Mouse (Mus musculus) neural tube, embryonic 15.5 days (tissue): ENCODE measurements around the gene Cnot6. TPM values are rescaled to one million over a fixed set of nuclear protein-coding genes. Genes with fewer than 3 reads are reported as not detected.
A peak's percentile ranks its signal among the peaks of the same experiment; 100 is the strongest.

Experiments
- ATAC-seq: fragments of 200-750 bp; cut with Nextera tagmentation; 2 replicates; pipeline ENCODE4 v1.8.0; 2017; ENCODE audit warnings: mild to moderate bottlenecking, moderate TSS enrichment, moderate library complexity; ENCODE audit not compliant: low FRiP score
- H3K27ac ChIP-seq: fragments of 300-500 bp; sonication (generic); replicated peaks from 2 replicates; pipeline ENCODE4 v1.5.1; 2015; ENCODE audit warnings: mild to moderate bottlenecking, inconsistent platforms
- H3K27me3 ChIP-seq: fragments of 300-500 bp; sonication (generic); replicated peaks from 2 replicates; pipeline ENCODE4 v1.6.1; 2015; ENCODE audit warnings: inconsistent platforms
- H3K36me3 ChIP-seq: fragments of 300-500 bp; sonication (generic); 2 replicates; pipeline ENCODE4 v1.6.1; 2015; ENCODE audit warnings: inconsistent platforms
- H3K4me1 ChIP-seq: fragments of 300-500 bp; sonication (generic); 2 replicates; pipeline ENCODE4 v1.6.1; 2015; ENCODE audit warnings: inconsistent platforms
- H3K4me2 ChIP-seq: fragments of 300-500 bp; sonication (generic); 2 replicates; pipeline ENCODE4 v1.6.1; 2015; ENCODE audit warnings: inconsistent platforms, mild to moderate bottlenecking, moderate library complexity
- H3K4me3 ChIP-seq: fragments of 300-500 bp; sonication (generic); replicated peaks from 2 replicates; pipeline ENCODE4 v1.5.1; 2015; ENCODE audit warnings: mild to moderate bottlenecking, inconsistent platforms
- H3K9ac ChIP-seq: fragments of 300-500 bp; sonication (generic); replicated peaks from 2 replicates; pipeline ENCODE4 v1.6.1; 2015; ENCODE audit warnings: mild to moderate bottlenecking, inconsistent platforms
- H3K9me3 ChIP-seq: fragments of 300-500 bp; sonication (generic); replicated peaks from 2 replicates; pipeline ENCODE4 v1.6.1; 2016; ENCODE audit warnings: inconsistent platforms
- WGBS: fragments of 180-500 bp; shearing (Covaris S2); methylation state at CpG from one replicate; pipeline ENCODE4 v1.1.7; 2015; ENCODE audit warnings: mixed read lengths; 5-methylcytosine and 5-hydroxymethylcytosine counted together
- polyA plus RNA-seq: library from polyadenylated mRNA; unstranded; fragments of >200 nt; fragmentation: Nextera tagmentation; extraction: Ambion mirVana; gene quantifications from 2 replicates; pipeline ENCODE4 v1.2.1, GENCODE M21; 2015

Gene Cnot6
- polyA plus RNA-seq, 1 experiment from 2014 or later: 31.2 TPM

DNA sequence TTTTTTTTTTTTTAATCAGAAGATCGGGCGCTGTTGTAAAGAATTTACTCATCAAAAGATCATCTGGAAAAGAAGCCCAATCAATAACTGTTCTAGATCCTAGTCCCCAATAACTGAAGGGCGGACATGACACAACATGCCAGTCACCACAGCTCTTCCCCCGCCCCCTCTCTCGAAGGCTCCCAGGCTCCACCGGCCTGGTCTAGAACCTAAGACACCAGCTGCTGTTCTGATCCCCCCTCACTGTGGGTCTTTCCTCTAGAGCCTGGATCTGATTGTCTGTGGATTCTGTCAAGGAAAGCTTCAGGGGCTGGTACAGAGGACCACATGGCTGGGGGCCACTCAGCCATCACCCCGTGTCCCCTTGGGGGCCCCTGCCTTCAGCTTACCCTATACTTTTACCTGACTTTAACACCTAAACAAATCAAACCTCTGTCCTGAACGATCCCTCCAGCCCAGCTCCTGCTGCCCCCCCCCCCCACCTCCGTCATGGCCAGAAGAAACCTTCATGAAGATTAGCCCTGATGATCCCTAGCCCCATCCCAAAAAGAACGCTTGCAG is 60.7 kb downstream of the Cnot6 start:
- ATAC-seq: no peak
- Histone ChIP-seq H3K4me3 (no peak overlapping the region), H3K9ac (no peak overlapping the region), H3K27me3 (no peaks in the 10 kb centered on the region), H3K9me3 (no peaks in the 10 kb centered on the region), H3K4me1 (peaks cover 4% of the 10 kb centered on the region; the same call in 1 of the 2 replicates), H3K27ac (no peak overlapping the region), H3K4me2 (no peak overlapping the region), H3K36me3 (no peaks in the 10 kb centered on the region)
- WGBS: 90% methylated on average over 10 of the region's 10 CpGs

DNA sequence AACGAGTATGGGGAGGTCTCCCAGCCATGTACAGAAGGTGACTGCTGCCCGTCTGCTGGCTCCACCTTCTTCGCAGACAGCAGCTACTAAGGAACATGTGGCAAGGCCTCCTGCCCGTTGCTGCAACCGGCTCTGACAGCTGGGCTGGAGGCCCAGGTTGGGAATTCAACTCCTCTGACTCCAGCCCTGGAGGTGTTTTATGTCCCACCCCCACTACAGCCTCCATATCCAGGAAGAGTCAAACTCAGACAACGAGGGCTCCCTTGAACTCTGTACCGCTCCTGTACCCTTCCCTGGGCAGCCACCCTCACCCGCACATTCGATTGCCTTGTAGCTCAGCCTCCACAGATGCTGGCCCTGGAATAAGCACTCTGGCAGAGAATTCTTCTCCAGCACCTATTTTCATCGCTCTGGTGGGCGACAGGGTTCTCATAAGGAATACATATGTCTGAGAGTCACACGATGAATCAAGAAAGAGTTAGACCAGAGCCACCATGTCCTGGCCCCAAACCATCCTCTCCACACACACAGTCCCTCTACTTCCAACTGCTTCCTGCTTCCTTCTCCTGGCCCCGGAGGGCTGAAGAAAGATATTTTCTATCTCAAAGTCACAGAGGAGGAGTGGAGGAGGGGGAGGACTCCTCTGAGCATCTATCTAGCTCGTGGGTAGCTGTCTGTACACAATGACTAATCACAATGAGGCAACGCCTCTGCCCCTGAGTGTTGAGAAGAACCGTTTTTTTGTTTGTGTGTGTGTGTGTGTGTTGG is 61.3 kb downstream of the Cnot6 start:
- no peak overlapping the region for H3K4me2 ChIP-seq
- 76% methylated on average over 16 of the region's 16 CpGs for WGBS
- H3K9me3 ChIP-seq: no peaks in the 10 kb centered on the region

GRCm38 (mm10) chr11:49650113-49650993 is 62.2 kb downstream of the Cnot6 start:
- no peak overlapping the region for H3K4me2 ChIP-seq
- H3K4me1 ChIP-seq: peaks cover 4% of the 10 kb centered on the region; the same call in 1 of the 2 replicates
- H3K4me3 ChIP-seq: no peak overlapping the region
- H3K27me3 ChIP-seq: no peaks in the 10 kb centered on the region
- H3K9me3 ChIP-seq: no peaks in the 10 kb centered on the region
- H3K9ac ChIP-seq: no peak overlapping the region
- no peak for ATAC-seq
- H3K36me3 ChIP-seq: no peaks in the 10 kb centered on the region
- H3K27ac ChIP-seq: no peak overlapping the region
- 66% methylated on average over 18 of the region's 18 CpGs for WGBS

More for the DNA sequence above, 61.3 kb downstream of the Cnot6 start:
- Histone ChIP-seq H3K27me3 (no peaks in the 10 kb centered on the region), H3K36me3 (no peaks in the 10 kb centered on the region), H3K27ac (no peak overlapping the region), H3K4me1 (peaks cover 4% of the 10 kb centered on the region; the same call in 1 of the 2 replicates), H3K4me3 (no peak overlapping the region), H3K9ac (no peak overlapping the region)
- no peak for ATAC-seq

GRCm38 (mm10) chr11:49645677-49646076 is 66.8 kb downstream of the Cnot6 start:
- no peaks in the 10 kb centered on the region for H3K27me3 ChIP-seq
- H3K4me1 ChIP-seq: no peaks in the 10 kb centered on the region; the same call in 1 of the 2 replicates
- no peaks in the 10 kb centered on the region for H3K9me3 ChIP-seq
- no peak overlapping the region for H3K27ac ChIP-seq
- no peaks in the 10 kb centered on the region for H3K36me3 ChIP-seq
- no peak overlapping the region for H3K9ac ChIP-seq
- no peak overlapping the region for H3K4me2 ChIP-seq
- 78% methylated on average over 8 of the region's 8 CpGs for whole genome bisulfite sequencing
- no peak for ATAC-seq
- no peak overlapping the region for H3K4me3 ChIP-seq

GRCm38 (mm10) chr11:49636449-49636848 is 76.1 kb downstream of the Cnot6 start:
- Histone ChIP-seq H3K9ac (no peak overlapping the region), H3K4me3 (0 out of 2 replicates have a peak overlapping the region, but pooled peaks have one; percentile 3), H3K9me3 (no peaks in the 10 kb centered on the region), H3K4me2 (peak overlapping the region; percentile 36), H3K4me1 (peaks cover 18% of the 10 kb centered on the region), H3K27me3 (peaks cover 54% of the 10 kb centered on the region), H3K36me3 (no peaks in the 10 kb centered on the region), H3K27ac (no peak overlapping the region)
- ATAC-seq: no peak
- 5% methylated on average over 11 of the region's 11 CpGs for WGBS

DNA sequence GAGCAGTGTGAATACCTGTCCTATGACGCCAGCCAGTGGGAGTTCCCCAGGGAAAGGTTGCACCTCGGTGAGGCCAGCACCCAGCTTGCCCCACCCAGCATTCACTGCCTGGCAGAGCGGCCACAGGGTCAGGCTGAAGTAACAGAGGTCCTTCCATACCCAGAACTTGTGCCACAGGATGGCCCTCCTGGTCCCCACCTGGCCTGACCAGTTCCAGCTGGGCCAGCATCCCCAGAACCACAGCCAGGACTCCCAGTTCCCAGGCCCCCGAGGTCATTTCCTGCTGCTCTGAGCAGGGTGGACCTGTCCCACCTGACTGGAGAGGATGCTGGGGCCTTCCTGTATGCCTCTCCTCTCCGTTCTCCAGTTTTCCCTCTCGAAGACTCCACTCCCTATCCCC is 76.9 kb downstream of the Cnot6 start:
- 77% methylated on average over 6 of the region's 6 CpGs for WGBS
- no peak overlapping the region for H3K9ac ChIP-seq
- no peaks in the 10 kb centered on the region for H3K36me3 ChIP-seq
- H3K4me2 ChIP-seq: no peak overlapping the region
- peaks cover 18% of the 10 kb centered on the region for H3K4me1 ChIP-seq
- no peak overlapping the region for H3K4me3 ChIP-seq
- no peak for ATAC-seq
- H3K9me3 ChIP-seq: no peaks in the 10 kb centered on the region
- no peak overlapping the region for H3K27ac ChIP-seq
- peaks cover 58% of the 10 kb centered on the region for H3K27me3 ChIP-seq

- Histone ChIP-seq H3K9ac (no peak overlapping the region; the same call in 1 of the 2 replicates), H3K4me3 (peak overlapping the region; percentile 36), H3K36me3 (no peaks in the 10 kb centered on the region), H3K4me1 (peaks cover 18% of the 10 kb centered on the region), H3K4me2 (peak overlapping the region; percentile 61), H3K27ac (no peak overlapping the region), H3K9me3 (no peaks in the 10 kb centered on the region), H3K27me3 (peaks cover 58% of the 10 kb centered on the region)
- peak; percentile 25; the same call in 1 of the 2 replicates for ATAC-seq
- WGBS: 4% methylated on average over 22 of the region's 22 CpGs
Observed at GRCm38 (mm10) chr11:49634101-49634500, 78.4 kb downstream of the Cnot6 start.

- Histone ChIP-seq H3K9ac (no peak overlapping the region), H3K4me3 (no peak overlapping the region), H3K27me3 (peaks cover 54% of the 10 kb centered on the region), H3K9me3 (no peaks in the 10 kb centered on the region), H3K27ac (no peak overlapping the region), H3K36me3 (no peaks in the 10 kb centered on the region), H3K4me2 (no peak overlapping the region), H3K4me1 (peaks cover 18% of the 10 kb centered on the region)
- no peak for ATAC-seq
- WGBS: 85% methylated on average over 2 of the region's 2 CpGs
Observed at GRCm38 (mm10) chr11:49632256-49632655, 80.3 kb downstream of the Cnot6 start.

DNA sequence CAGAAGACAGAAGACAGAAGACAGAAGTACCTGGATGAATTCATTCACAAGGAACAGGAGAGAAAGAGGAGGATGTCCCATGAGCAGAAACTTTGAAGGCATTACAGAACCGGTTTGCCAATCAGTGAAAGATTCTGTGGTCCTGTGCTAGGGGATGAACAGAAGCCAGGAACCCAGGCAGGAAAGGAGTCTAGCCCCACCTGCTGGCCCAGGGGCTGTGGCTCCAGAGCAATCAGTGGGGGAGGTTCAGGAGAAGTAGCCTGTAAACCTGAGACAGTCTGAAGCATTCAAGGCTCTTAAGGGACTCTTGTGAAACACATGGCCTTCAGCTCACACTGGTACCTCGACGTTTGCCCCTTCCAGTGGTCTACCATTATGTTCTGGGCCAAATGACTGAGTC is 81.4 kb downstream of the Cnot6 start:
- whole genome bisulfite sequencing: 43% methylated on average over 3 of the region's 3 CpGs
- no peak overlapping the region for H3K9ac ChIP-seq
- H3K9me3 ChIP-seq: no peaks in the 10 kb centered on the region
- H3K4me1 ChIP-seq: peaks cover 14% of the 10 kb centered on the region
- no peak overlapping the region for H3K27ac ChIP-seq
- no peak for ATAC-seq
- no peaks in the 10 kb centered on the region for H3K36me3 ChIP-seq
- no peak overlapping the region for H3K4me3 ChIP-seq
- H3K27me3 ChIP-seq: peaks cover 43% of the 10 kb centered on the region
- no peak overlapping the region for H3K4me2 ChIP-seq

DNA sequence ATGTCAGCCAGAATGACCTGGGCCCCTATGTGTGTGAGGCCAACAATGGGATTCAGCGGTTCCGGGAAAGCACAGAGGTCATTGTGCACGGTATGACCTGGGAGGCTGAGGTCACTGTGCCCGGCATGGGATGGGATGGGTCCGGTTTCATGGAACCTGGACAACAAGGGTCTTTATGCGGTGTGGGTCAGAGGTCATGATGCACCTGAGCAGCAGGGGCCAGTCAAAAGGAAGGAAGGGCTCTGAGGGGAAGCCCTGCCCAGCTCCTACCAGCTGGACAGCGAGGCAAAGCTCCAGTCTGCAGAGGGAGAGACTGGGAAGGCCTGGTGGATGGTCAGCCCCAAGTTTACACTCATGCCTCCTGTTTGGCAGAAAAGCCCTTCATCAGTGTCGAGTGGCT is 85.8 kb downstream of the Cnot6 start:
- peaks cover 4% of the 10 kb centered on the region; the same call in 1 of the 2 replicates for H3K27me3 ChIP-seq
- no peaks in the 10 kb centered on the region for H3K36me3 ChIP-seq
- H3K4me2 ChIP-seq: no peak overlapping the region
- H3K4me1 ChIP-seq: no peaks in the 10 kb centered on the region
- no peak overlapping the region for H3K27ac ChIP-seq
- H3K4me3 ChIP-seq: no peak overlapping the region
- no peak overlapping the region for H3K9ac ChIP-seq
- ATAC-seq: no peak
- 82% methylated on average over 8 of the region's 8 CpGs for WGBS
- H3K9me3 ChIP-seq: no peaks in the 10 kb centered on the region

DNA sequence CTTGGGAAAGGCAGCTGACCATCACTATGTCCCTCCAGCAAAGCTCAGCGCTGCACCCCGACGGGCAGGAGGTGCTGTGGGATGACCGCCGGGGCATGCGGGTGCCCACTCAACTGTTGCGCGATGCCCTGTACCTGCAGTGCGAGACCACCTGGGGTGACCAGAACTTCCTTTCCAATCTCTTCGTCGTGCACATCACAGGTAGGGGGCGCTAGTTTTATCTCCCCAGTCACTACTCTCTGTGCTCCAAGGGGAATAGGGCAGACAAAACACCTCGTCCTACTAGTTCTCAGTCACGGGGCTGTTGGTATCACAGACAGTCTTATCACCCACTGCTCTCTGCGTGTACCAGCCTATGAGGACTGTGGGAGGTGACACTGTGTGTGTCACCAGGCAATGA is 86.7 kb downstream of the Cnot6 start:
- Histone ChIP-seq H3K36me3 (no peaks in the 10 kb centered on the region), H3K4me3 (no peak overlapping the region), H3K27ac (no peak overlapping the region), H3K4me2 (no peak overlapping the region), H3K4me1 (no peaks in the 10 kb centered on the region), H3K27me3 (no peaks in the 10 kb centered on the region), H3K9ac (no peak overlapping the region), H3K9me3 (no peaks in the 10 kb centered on the region)
- WGBS: 68% methylated on average over 15 of the region's 15 CpGs
- ATAC-seq: no peak
